Mouse (Mus musculus): ENCODE data around the gene Mbd6.
A peak's percentile ranks its signal among the peaks of the same experiment; 100 is the strongest.
"Not testable (repeated sequence)": the region's sequence is repeated elsewhere in the genome, so short reads cannot be mapped to it uniquely, and the experiment has no call there.

The Mbd6 gene

GRCm38 (mm10) chr10:127312858-127313257, 24.0 kb upstream of the Mbd6 start:
- no peak for DNase-seq (ENCODE audit: low spot score in 2 of 2)

- peak; percentile 52 to 61 for DNase-seq (ENCODE audit: low spot score in 2 of 2)
Observed at GRCm38 (mm10) chr10:127312356-127312676, 23.5 kb upstream of the Mbd6 start.

- peak; percentile 94 to 96 for DNase-seq (ENCODE audit: low spot score in 2 of 2)
Observed at GRCm38 (mm10) chr10:127311476-127312355, 22.9 kb upstream of the Mbd6 start, which contains the start of gene Mars. Gene Mars (minus strand): TSS chr10:127311786.

GRCm38 (mm10) chr10:127310523-127311475, 22.0 kb upstream of the Mbd6 start:
- no peak for DNase-seq (ENCODE audit: low spot score in 2 of 2)

DNA sequence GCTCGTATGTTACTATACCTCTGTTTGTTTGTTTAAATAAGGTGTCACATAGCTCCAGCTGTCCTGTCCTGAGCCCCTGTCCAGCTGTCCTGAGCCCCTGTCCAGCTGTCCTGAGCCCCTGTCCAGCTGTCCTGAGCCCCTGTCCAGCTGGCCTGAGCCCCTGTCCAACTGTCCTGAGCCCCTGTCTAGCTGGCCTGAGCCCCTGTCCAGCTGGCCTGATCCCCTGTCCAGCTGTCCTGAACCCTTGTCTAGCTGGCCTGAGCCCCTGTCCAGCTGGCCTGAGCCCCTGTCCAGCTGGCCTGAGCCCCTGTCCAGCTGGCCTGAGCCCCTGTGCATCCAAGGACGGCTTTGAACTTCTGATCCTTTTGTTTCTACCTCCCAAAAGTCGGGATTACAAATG, 20.3 kb upstream of the Mbd6 start:
- not testable (repeated sequence) for DNase-seq (ENCODE audit: low spot score in 2 of 2)

DNA sequence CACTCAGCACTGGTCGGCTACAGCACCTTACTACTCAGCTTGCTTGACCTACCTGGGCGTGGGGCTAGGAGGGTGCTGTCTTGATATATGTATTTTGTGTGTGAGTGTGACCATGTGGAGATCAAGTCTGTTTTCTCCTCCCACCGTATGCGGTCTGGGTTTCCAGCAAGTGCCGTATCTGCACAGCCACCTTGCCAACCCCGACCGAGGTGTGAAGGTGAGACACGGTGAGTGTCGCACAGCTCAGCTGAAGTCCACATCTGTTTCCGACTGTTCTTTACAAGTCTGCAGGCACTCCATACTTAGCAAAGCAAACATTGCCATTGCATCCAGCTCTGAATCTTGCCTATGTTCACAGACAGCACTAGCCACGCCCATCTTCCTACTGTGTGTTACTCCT, 14.3 kb upstream of the Mbd6 start:
- no peak for DNase-seq (ENCODE audit: low spot score in 2 of 2)

GRCm38 (mm10) chr10:127300361-127300760, 11.5 kb upstream of the Mbd6 start:
- no peak for DNase-seq (ENCODE audit: low spot score in 2 of 2)

GRCm38 (mm10) chr10:127297015-127297871, 8.4 kb upstream of the Mbd6 start:
- DNase-seq (ENCODE audit: low spot score in 2 of 2) = no peak

DNA sequence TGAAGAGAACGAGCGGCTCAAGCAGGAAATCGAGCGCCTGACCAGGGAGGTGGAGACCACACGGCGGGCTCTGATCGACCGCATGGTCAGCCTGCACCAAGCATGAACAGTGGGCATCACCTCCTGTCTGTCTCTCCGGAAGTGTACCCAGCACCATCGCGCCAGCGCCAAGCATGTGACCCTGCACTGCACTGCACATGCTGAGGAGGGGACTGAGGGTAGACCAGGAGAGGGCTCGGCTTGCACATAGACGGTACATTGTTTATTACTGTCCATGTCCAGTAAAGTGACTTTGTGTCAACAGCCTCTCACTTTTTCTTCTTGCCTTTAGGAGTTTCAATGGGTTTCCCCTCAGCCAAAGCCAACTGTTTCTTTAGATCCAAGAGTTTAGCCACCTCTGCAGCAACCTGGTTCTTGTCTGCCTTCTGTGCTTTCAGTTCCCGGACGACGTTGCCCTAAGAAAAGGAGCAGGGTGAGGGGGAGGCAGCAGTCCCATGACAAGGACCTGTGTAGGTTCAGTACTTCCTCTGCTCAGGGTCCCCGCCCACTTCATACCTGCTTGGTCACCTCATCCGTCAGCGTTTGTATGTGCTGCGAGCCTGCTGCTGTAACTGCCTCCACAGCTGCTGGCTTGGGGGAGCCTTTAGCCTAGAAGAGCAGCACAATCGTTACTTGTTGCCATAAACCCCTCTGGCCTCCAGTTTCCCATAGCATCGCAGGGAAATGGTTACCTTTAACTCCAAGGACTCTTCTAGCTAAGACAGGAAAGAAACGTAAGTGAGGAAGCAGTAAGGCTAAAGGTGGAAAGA, 7.4 kb upstream of the Mbd6 start:
- no peak for DNase-seq (ENCODE audit: low spot score in 2 of 2)

DNA sequence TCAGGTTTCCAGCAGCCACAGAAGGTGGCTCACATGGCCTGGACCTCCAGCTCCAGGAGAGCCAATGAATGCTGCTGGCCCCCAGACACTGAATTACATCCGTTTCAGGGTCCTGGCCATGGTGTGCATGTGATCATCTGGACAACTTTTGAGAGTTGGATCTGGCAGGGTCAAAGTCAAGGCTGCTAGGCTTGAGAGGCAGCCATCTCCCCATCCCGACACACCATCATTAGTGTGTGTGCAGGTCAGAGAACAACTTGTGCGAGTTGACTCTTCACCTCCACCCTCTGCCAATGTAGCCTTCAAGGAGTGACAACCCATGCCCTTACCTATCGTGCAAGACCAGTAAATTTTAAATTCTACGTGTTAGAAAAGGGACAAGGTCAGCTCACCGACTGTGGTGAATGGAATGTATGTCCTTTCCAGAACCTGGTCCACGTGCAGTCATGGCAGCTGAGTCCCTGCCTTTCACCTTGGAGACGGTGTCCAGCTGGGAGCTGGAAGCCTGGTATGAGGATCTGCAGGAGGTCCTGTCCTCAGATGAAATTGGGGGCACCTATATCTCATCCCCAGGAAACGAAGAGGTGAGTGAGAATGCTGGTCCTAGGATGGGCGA, 6.2 kb upstream of the Mbd6 start:
- no peak for DNase-seq (ENCODE audit: low spot score in 2 of 2)

GRCm38 (mm10) chr10:127293590-127294113, 4.8 kb upstream of the Mbd6 start:
- no peak for DNase-seq (ENCODE audit: low spot score in 2 of 2)

DNA sequence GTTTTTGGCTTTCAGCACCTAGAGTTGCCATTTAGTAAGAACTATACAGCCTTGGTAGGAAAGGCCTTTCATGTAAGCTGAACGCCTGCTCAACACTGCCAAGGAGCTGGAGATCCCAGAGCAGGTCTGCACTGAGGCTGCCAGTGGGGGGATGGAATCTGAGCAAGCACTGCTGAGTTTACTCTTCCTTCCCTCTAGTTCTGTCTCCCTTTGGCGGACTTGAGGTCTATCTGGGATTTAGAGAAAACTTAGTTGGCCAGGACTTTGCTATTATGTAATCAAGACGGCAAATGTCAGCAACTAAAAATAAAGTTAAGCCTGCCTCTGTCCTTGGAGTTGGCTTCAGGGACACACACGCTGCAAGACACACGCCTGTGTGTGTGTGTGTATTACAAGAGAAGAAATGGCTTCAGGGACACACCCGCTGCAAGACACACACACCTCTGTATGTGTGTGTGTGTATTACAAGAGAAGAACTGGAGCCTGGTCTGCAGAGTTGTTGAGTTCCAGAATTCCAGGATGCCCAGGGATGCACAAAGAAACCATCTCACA, 4.2 kb upstream of the Mbd6 start:
- DNase-seq (ENCODE audit: low spot score in 2 of 2) = no peak

- no peak for DNase-seq (ENCODE audit: low spot score in 2 of 2)
Observed at GRCm38 (mm10) chr10:127291881-127292638, 3.2 kb upstream of the Mbd6 start.

DNA sequence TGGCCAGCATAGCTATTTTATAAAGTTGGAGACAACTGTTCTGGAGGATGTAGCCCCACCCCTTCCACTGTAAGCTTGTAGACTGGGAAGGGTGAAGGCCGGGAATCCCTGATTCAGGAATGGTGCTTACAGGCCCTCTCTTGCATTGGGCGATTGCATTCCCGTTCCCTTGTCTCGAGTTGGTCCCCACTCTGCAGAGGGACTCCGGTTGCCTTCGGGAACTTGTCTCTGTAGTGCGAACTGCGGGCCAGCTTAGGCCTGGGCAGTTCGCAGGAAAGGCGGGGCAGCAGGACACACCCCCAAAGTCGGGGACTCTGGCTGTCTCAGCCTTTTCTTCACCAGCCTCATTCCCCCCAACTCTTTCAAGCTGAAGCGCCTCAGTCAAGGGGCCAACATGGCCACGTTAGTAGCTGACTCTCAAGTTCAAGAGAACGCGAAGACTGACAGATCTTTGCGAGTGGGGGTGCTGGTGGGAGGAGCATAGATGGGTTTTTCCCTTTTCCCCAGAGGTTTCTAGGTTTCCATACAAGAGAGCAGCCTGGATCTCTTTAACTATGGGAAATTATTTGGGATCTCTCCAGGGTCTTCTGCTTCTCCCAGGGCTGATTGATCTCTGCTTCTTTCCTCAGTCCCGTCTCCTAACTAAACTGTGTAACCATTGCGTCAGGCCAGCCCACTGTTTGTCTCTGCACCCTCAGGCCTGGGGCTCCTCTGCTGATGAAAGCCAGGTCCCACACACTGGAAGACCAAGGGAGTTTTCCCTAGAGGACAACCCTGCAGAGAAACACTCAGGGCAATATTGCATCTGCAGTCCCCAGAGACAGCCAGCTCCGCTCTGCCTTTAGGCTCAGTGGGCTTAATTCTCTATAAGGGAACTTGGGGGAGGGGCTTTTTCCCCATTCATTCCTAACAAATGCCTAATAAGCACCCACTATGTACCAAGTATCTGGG, 2.4 kb upstream of the Mbd6 start:
- DNase-seq (ENCODE audit: low spot score in 2 of 2) = no peak

- DNase-seq (ENCODE audit: low spot score in 2 of 2) = peak; percentile 100
Observed at GRCm38 (mm10) chr10:127290307-127290929, 1.6 kb upstream of the Mbd6 start.

GRCm38 (mm10) chr10:127289573-127290191, 864 bp upstream of the Mbd6 start:
- peak in 1 of 2 experiments; percentile 42 for DNase-seq (ENCODE audit: low spot score in 2 of 2)

DNA sequence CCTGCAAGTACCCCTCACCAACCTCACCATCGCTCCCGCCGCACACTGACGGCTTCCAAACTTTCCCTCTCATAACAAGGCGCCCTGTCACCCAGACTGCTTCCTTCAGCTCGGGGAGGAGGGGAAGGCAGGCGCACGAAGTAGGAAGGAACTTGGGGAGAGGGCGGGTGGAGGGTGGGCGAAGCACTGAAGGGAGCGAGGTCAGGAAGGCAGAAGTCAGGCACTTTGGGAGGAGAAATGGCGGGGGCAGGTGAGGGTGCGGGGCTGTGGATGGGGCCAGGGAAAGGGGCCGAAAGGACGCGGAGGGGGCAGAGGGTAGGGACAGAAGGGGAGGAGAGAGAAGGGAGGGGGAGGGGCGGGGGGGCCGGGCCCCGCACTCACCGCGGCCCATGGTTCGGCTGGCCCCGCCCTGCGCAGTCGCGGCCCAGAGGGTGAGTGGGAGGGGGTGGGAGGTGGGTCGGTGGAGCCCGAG, 454 bp downstream of the Mbd6 start:
- no peak for DNase-seq (ENCODE audit: low spot score in 2 of 2)

All from right cerebral cortex, postnatal 36 days (tissue).